Mouse (Mus musculus) urinary bladder, postnatal 36 days (tissue): Measurements from ENCODE around the gene Fpgs.

Experiments
- DNase-seq, 2 experiments: peaks; one replicate each; pipeline ENCODE4 v3.0.0; 2022; ENCODE audit warnings: low spot score in 2 of 2, mixed read lengths in 1 of 2

Gene Fpgs

DNA sequence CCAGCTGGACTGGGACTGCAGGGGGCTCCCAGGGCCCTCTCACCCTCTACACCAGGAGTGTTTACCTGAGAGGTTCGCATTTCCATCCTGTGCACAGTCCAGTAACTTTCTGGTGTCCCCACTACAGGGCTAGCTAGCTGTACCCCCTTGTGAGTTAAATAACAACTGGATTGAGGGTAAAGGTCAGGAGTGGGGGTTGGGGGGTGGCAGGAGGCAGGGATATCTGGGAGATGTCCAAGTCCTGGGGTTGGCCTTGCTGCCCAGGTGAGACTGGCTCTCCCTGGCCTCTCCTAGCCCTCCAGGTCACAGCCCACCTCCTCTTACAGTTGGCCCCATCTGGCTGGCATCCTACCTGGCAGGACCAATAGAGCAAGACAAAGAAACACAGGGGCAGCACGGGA, at the start of gene Fpgs:
Gene Fpgs, minus strand, starts transcription at position 125 of the 401 bp plus-strand sequence.
- no peak for DNase-seq

DNA sequence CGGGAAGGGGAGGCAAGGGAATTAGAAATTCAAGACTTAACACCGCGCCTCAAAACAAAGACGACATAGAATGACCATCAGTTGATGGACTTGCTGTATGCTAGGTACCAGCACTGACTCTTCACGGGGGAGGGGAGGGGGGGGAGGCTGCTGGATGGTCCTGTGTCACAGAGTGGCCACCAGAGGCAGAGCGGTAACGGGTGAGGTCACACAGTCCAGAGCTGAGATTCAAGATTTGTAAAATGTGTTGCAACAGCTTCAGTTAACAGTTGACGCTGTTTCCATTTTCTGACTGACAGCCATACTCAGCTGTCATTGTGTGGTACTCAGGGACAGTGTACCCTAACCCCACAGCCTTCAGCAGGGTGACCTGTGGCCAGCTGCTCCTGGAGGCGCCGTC, 48.2 kb upstream of the Fpgs start:
- DNase-seq = no peak

DNA sequence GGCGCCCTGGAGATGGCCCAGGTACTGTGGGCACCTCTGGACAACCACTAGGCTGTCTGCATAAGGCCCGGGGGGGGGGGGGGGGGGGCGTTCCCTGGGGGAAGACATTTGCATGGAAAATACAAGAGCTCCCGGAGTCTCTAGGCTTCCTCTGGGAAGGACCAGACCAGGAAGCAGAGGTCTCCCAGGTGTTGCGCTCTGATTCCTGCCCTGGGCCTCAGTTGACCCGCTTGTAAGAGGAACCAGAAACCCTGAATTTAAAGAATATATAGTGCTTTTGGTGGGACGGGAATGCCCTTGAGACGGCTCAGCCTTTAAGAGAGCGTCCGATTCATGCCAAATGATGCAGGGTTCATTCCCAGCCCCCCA, 47.7 kb upstream of the Fpgs start:
- DNase-seq = no peak

DNA sequence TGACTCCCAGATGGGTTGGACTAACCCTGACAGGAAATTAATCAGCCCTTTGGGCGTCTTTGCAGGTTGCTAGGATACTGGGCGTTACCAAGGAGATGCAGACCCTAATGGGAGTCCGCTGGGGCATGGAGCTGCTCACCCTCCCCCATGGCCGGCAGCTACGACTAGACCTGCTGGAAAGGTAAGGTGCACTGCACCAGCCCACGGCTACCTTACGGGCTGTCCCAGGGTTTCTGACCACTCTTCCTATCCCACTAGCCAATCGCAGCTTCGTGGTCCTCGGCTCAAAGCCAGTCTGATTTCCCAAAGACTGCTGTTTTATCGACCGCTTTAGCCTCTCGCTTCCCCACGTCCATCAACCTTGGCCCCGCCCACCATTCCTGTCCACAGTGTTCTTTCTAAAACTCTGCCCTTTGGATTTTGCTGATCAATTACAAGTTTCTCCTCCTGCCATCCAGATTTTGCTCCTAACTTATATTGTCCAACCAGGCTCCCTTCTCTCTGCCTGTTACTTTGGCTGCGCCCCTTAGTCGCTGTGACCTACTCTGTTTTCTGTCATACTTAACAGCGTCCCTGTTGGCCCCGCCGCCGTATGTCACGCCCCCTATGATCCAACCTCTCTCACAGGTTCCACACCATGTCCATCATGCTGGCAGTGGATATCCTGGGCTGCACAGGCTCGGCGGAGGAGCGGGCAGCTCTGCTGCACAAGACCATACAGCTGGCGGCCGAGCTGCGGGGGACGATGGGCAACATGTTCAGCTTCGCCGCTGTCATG, 47.1 kb upstream of the Fpgs start:
- DNase-seq = peak; percentile 69 to 72

DNA sequence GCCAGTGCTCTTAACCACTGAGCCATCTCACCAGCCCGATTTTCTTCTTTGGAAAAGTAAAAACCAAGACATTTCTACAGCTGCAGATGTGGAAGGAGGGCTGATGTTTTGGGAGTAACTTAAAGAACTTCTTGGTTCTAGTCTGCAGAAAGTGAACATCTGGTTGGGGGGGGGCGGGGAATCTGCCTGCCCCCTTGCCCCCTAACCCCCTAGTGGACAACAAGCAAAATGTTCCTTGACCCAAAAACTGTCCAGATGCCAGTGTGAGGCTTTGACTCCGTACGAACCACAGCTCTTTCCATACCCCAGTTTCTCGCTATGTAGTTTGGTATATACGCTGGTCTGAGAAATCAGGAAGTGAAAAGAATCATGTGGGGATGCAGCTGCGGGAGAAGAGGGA, 46.3 kb upstream of the Fpgs start:
- no peak for DNase-seq

DNA sequence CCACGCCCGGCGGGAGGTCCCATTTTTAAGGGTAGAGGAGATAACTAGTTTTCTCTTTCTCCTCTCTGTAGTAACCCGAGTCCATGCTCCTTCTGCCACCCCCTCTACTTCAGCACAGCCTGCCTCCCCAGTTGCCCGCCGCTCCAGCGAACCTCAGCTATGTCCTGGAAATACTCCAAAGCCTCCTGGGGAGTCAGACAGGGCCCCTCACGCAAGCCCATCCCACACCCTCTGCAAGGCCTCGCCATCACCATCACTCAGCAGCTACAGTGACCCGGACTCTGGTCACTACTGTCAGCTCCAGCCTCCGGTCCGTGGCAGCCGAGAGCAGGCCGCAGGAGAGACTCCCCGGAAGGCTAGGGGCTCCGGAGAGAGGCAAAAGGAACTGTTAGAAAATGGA, 45.1 kb upstream of the Fpgs start:
- DNase-seq = no peak

DNA sequence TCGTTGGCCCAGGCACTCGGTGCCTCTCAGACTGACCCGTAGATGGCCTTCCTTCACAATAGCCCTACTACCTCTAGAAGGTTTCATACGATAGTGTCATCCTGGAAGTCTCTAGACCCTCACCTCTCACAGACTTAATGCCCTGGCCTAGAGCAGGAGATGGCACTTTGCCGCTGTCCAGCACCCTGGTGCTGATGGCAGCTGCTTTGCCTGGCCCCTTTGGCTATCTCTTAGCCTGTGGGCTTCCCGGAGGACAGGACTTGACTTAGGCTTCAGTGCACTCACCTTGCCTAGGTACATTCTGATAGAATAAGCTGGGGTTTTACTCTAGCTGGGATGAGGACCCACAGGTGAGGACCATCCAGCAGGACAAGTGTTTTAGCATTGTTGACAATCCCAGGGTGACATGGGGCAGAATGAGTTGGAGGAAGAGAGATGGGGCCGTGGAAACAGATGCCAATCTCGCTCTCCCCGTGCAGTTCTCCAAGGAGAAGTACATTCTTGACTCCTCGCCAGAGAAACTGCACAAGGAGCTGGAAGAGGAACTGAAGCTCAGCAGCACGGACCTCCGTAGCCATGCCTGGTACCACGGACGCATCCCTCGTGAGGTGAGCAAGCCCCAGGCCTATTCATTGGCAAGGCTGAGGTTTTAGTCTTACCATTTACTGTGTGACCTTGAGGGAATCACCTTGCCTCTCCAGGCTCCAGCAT, 40.5 kb upstream of the Fpgs start:
- no peak for DNase-seq

DNA sequence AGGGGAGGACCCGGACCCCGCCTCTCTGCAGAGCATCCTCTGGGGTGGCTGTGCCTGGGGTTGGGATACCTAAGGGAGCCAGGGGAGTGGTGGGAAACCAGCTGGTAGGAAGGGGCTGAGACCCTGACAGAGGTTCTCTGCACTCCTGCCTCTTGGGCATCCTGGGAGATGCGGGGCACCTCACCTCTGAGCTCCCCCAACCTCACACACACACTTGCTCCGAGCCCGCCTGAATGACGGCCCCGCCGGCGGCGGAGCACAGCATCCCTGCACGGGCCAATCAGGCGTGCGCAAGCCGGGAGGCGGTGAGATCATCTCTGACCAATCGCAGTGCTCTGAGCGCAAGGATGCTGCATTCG, 38.2 kb upstream of the Fpgs start:
- DNase-seq = no peak

DNA sequence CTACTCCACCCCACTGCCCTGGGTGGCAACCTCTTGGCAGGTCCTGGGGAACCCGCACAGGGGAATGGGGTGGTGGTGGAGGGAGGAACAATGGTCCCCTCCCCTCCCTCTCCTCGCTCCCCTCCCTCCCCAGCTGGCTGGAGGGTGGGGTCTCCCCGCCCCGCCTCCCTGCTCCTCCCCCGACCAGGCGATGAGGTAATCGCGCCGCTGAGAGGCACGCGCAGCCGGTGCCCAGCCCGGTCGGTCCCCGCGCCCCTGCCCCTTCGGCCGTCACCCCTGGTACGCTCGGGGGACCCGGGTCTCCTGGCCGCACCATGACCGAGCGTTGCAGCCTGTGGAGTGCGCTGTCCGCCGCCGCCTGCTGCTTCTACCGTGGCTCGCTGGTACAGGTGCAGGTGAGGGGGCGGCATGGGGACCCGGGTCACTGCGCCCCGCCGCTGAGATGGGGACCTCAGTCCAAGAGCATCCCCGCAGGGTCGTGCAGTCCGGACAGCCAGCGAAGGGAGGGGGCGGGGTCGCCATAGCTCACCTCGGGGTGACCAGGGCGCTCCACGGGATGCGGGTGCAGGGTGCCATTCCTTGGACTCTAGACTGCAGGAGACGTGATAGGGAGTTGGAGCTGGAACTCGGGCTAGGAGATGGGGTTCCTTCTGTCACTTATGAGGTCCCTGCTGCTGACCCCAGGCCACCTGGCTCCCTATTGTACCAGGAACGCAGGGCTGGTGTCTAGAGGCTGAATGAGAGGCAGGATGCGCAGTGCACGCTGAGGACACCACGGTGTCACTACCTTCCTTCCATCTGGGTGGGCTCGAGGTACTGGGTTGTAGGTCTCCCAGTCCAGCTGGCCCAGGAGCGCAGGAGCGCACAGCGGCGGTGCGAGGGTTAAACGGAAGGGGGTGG, 37.6 kb upstream of the Fpgs start:
- DNase-seq = peak in 1 of 2 experiments; percentile 34

DNA sequence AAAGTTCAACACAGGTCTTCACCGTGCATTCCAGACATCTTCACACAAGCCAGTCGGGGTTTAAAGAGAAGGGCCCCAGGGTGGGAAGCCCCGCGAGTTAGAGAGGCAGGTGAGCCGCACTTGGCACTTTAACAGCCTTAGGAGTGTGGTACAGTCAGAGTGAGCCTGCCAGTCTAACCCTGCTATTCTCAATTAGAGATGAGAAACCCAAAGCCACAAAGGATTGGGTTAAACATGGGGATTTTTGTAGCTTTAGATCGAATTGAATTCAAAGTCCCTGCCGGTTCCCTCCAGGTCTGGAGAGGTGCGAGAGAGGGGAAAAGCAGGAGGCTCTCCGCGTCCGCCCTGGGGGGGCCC, 36.9 kb upstream of the Fpgs start, which contains the start of gene 6330409D20Rik:
Gene 6330409D20Rik, minus strand, starts transcription at position 101 of the 357 bp plus-strand sequence.
- DNase-seq = no peak

DNA sequence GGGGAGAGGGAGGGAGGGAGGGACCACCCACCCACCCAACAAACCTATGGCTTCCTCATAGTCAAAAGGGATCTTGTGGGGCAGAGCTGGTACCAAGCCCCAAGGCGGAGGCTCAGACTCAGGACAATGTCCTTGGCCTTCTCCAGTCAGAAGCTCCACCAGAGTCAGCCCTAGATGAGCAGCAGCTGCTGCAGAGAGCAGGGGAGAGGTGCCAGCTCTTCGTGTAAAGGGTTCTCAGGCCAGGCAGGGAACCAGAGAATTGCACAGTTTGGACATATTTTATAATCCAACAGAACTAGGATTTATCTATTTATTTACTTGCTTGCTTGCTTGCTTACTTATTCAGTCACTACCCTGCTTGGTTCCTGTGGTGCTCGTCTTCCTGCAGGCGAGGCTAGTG, 35.4 kb upstream of the Fpgs start:
- DNase-seq = no peak

DNA sequence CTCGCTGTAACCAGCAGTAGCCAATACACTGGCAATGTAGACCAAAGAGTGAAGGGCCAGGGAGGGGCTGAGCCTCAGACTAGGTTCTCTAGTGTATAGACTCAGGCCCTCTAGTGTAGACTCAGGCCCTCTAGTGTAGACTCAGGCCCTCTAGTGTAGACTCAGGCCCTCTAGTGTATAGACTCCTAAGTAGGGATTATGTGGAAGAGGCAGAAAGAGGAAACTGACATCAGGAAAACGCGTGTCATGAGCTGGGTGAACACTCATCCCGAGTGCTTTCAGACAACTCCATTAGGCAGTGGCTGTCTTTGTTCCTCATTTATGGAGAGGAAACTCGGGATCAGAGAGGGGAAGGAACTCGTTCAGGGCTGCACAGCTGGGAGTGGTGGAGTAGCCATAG, 33.1 kb upstream of the Fpgs start:
- DNase-seq = no peak

DNA sequence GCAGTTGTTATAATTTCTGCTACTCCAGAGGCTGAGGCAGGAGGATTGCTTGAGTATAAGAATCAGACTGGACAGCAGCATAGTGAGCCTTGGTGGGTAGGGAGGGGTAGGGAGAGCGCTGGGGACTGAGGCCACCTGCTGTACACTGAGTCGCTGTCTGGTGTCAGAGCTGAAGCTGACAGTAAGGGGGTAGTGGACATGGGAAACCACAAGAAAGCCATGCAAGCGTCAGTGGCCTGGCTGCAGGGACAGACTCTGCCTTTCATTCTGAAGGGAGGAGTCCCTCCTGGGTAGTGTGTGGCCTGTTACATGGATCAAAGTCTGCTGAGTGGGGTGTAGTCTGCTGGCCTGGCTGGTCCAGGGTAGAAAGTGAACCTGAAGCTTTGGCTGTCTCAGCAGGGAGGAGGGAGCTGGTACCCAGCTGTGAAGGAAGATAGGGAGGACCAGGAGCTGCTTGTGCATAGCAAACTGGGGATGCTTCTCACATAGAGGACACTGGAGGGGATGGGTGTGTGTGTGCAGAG, 32.4 kb upstream of the Fpgs start:
- no peak for DNase-seq

DNA sequence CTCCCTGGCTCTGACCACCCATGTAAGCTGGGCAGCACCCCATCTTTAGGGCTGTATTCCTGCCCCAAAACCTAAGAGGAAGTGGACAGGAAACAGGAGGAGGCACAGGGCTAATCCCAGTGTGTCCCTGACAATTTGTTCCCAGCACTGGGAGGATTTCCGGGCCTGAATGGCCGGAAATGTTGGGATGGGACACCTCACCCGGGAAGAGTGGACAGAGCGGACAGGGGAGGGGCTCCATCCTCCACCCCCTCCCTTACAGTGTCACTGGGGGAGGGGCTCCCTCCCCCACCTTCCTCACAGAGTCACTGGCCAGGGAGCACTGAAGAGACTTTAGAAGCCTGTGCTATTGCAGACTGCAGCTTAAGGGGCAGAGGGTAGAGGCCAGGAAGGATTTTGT, 31.0 kb upstream of the Fpgs start:
- no peak for DNase-seq

DNA sequence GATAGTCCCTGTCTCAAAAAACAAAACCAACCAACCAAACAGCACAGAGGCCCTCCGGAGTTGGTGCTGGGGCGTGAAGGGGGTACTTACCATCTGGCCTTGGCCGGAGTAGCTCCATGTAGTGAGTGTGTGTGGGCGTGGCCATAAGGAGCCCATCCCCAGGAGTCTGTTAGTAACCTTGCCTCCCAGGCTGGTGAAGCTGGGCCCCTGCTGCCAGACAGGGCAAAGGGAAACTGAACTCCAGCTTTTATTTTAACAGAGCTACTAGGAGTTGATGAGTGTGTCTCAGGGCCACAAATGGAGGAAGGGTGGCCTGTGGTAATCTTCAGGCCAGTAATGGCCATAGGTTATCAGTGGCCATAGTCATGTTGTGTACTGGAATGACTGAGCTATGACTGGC, 30.5 kb upstream of the Fpgs start:
- DNase-seq = no peak

DNA sequence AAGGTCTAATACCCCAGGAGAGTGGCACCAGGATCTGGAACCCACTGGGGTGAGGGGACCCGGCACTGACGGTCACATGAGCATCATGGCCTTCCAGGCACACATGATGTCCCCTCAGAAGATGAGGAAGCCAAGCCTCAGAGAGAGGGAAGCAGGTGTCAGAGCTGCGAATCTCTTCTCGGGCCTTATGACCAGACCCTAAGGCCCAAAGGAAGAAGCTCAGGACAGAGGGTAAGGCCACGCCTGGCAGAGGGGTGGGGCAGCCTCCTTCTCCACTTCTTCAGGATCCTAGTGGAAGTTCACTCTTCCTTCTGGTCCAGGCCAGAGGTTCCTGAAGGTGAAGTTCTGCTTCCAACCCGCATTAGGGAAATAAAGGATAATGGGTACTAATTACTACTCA, 28.8 kb upstream of the Fpgs start:
- no peak for DNase-seq

DNA sequence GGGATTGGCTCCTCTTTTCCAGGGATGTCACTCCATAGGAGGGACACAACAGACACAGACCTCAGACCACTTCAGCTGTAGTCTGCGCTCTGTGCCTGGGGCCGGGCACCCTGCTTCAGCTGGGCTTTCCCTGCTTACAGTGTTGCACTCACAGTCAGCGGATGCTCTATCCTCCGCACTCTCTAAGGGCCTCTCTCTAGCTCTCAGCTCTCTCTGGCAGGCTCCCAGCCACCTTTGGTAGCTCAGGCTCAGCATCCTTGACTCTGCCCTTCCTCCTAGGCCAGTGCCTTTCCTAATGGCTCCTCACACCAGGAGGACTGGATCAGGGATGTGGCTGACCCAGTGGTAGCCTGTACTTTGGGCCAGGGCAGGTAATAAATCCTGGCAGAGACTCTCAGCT, 28.0 kb upstream of the Fpgs start:
- no peak for DNase-seq

DNA sequence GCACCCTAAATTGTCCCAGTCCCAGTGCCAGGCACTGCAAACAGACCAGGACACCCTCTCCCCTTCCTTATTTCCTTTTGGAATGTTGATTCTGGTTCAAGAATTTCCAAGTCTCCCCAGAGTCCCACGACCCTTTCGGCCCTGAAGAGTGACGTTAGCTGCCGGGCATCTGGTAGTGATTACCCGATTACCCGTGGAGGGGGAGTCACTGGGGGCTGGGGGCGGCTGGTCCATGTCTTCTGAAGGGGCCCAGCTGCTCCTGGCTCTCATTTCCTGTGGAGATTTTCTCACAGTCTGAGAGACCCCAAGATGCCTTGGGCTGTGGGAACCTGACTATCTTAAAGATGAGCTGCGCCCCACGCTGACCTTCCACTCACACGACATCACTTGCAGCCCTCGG, 26.9 kb upstream of the Fpgs start:
- no peak for DNase-seq

DNA sequence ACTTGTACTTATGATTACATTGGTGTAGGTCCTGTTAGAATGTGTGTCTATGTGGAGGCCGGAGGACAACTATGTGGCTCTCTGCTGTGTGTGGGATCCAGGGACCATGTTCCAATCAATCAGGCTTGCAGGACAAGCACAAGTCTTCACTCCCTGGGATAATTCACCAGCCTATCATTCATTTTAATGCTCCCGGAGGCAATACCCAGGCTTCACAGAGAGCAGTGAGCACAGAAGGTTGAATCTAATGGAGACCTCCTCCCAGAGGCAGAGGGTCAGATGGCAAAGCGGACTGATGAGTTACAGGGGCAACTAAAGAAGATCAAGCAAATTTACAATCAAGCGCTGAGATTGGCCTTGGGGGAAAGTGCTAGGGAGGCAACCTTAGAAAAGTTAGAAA, 25.6 kb upstream of the Fpgs start:
- no peak for DNase-seq

DNA sequence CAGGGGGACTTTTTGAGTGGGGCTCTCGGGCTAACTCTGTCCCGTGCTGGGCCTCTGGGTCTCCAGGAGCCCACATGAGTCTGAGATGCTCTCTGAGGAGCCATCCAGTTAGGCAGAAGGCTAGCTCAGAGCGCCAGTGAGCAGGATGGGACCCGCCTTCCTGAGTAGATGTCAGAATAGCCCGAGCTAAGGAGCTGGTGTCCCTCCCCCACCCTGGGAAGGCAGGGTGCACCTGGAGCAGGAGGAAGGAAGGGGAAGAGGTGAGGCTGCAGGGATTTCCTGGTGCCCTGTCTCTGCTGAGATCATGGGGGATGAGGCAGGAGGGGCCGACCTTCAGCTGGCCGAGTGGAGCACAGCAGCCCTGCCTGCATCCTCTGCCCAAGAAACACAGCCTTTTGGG, 24.5 kb upstream of the Fpgs start:
- DNase-seq = peak in 1 of 2 experiments; percentile 40

DNA sequence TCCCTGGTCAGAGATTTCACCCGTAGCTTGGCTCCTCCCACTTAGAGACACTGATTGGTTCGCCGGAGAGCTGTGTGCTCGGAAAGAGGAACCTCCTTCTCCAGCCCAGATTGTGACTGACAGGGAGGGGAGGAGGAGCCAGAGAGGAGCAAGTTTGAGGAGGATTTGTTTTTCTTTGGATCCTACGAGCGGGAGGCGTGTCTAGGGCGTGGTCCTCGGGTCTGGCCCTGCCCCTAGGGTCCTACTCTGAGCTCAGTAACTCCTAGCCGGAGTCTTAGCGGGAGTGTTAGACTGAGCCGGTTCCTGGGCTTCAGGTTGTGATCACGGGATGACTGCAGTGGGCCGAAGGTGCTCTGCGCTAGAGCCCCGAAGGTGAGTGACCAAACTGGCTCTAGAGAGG, 23.5 kb upstream of the Fpgs start:
- peak; percentile 93 to 95 for DNase-seq
